Mouse (Mus musculus) MEL (cell line): ENCODE results near the gene Rpl7l1. TPM values are rescaled to one million over a fixed set of nuclear protein-coding genes. Genes with fewer than 3 reads are reported as not detected.

Source experiments
- DNase-seq: peaks from one replicate; pipeline ENCODE4 v3.0.0; 2011; ENCODE audit warnings: low read depth, low spot score
- H3K27ac ChIP-seq: 2 replicates; pipeline ENCODE4 v1.5.1; 2012; ENCODE audit warnings: low read depth, mild to moderate bottlenecking, control low read depth, low read length, moderate library complexity; ENCODE audit not compliant: control insufficient read depth
- H3K27me3 ChIP-seq, 2 experiments: fragments of 150-350 bp in 1 of 2; sonication (generic) in 1 of 2; 2 replicates each; pipeline ENCODE4 v1.6.1; 2012; ENCODE audit warnings: low read length in 2 of 2, mild to moderate bottlenecking in 2 of 2, improper control_type of control experiment in 1 of 2, moderate library complexity in 1 of 2; ENCODE audit not compliant: insufficient read depth in 2 of 2, control insufficient read depth in 1 of 2
- H3K36me3 ChIP-seq, 2 experiments: 2 replicates each; pipeline ENCODE4 v1.6.1; 2012 to 2014; ENCODE audit warnings: low read length in 2 of 2, improper control_type of control experiment in 1 of 2, inconsistent platforms in 1 of 2, mild to moderate bottlenecking in 1 of 2; ENCODE audit not compliant: insufficient read depth in 2 of 2, control insufficient read depth in 1 of 2
- H3K4me1 ChIP-seq, 2 experiments: fragments of 150-350 bp in 1 of 2; sonication (generic) in 1 of 2; 2 replicates each; pipeline ENCODE4 v1.6.1; 2012; ENCODE audit warnings: low read length in 2 of 2, improper control_type of control experiment in 1 of 2, mild to moderate bottlenecking in 1 of 2; ENCODE audit not compliant: insufficient read depth in 2 of 2, control insufficient read depth in 1 of 2
- H3K4me3 ChIP-seq, 2 experiments: fragments of 150-350 bp in 1 of 2; sonication (generic) in 1 of 2; 2 replicates each; pipeline ENCODE4 v1.5.1; 2012; ENCODE audit warnings: low read depth in 2 of 2, low read length in 2 of 2, mild to moderate bottlenecking in 2 of 2, moderate library complexity in 2 of 2, control low read depth in 1 of 2, improper control_type of control experiment in 1 of 2; ENCODE audit not compliant: control insufficient read depth in 1 of 2, insufficient read depth in 1 of 2
- H3K79me2 ChIP-seq: 2 replicates; pipeline ENCODE4 v1.6.1; 2012; ENCODE audit warnings: mild to moderate bottlenecking, low read length, moderate library complexity; ENCODE audit not compliant: control insufficient read depth, poor library complexity, insufficient read depth
- H3K9ac ChIP-seq: 2 replicates; pipeline ENCODE4 v1.6.1; 2012; ENCODE audit warnings: low read depth, mild to moderate bottlenecking, control low read depth, low read length, moderate library complexity; ENCODE audit not compliant: control insufficient read depth, poor library complexity, severe bottlenecking
- H3K9me3 ChIP-seq: fragments of 150-350 bp; sonication (generic); replicated peaks from 2 replicates; pipeline ENCODE4 v1.6.1; 2012; ENCODE audit warnings: mild to moderate bottlenecking, low read length, improper control_type of control experiment, moderate library complexity; ENCODE audit not compliant: insufficient read depth
- BHLHE40 ChIP-seq: IDR thresholded peaks from 2 replicates; pipeline ENCODE4 v1.6.1; 2012; ENCODE audit warnings: low read depth, mild to moderate bottlenecking, inconsistent platforms, low read length, improper control_type of control experiment, borderline replicate concordance
- CHD1 ChIP-seq: IDR thresholded peaks from 2 replicates; pipeline ENCODE4 v1.6.1; 2012; ENCODE audit warnings: low read depth, mild to moderate bottlenecking, inconsistent platforms, low read length, improper control_type of control experiment
- CTCF ChIP-seq, 3 experiments: IDR thresholded peaks in 2 of 3; conservative IDR thresholded peaks in 1 of 3; 2 replicates each; pipeline ENCODE4 v1.5.1; 2011 to 2012; ENCODE audit warnings: low read length in 3 of 3, low read depth in 2 of 3, mild to moderate bottlenecking in 2 of 3, improper control_type of control experiment in 1 of 3, inconsistent platforms in 1 of 3, mixed read lengths in 1 of 3, moderate library complexity in 1 of 3; ENCODE audit not compliant: control insufficient read depth in 1 of 3, insufficient read depth in 1 of 3, poor library complexity in 1 of 3, severe bottlenecking in 1 of 3
- E2F4 ChIP-seq: IDR thresholded peaks from 2 replicates; pipeline ENCODE4 v1.6.1; 2011; ENCODE audit warnings: low read depth, low read length, improper control_type of control experiment, borderline replicate concordance
- ETS1 ChIP-seq: IDR thresholded peaks from 2 replicates; pipeline ENCODE4 v1.6.1; 2012; ENCODE audit warnings: low read depth, mild to moderate bottlenecking, inconsistent platforms, low read length, improper control_type of control experiment, moderate library complexity
- GABPA ChIP-seq: IDR thresholded peaks from 2 replicates; pipeline ENCODE4 v1.6.1; 2012; ENCODE audit warnings: low read depth, mild to moderate bottlenecking, inconsistent platforms, low read length, improper control_type of control experiment, moderate library complexity
- GATA1 ChIP-seq: IDR thresholded peaks from 2 replicates; pipeline ENCODE4 v1.6.1; 2011; ENCODE audit warnings: low read depth, low read length, improper control_type of control experiment
- HCFC1 ChIP-seq: IDR thresholded peaks from 2 replicates; pipeline ENCODE4 v1.6.1; 2012; ENCODE audit warnings: low read depth, mild to moderate bottlenecking, inconsistent platforms, low read length, improper control_type of control experiment, moderate library complexity
- JUND ChIP-seq: IDR thresholded peaks from 2 replicates; pipeline ENCODE4 v1.6.1; 2011; ENCODE audit warnings: low read depth, mild to moderate bottlenecking, improper control_type of control experiment, low read length
- MAX ChIP-seq: IDR thresholded peaks from 2 replicates; pipeline ENCODE4 v1.6.1; 2011; ENCODE audit warnings: low read length, improper control_type of control experiment
- MXI1 ChIP-seq: IDR thresholded peaks from 2 replicates; pipeline ENCODE4 v1.6.1; 2011; ENCODE audit warnings: mild to moderate bottlenecking, low read depth, low read length, improper control_type of control experiment
- MYC ChIP-seq: IDR thresholded peaks from 2 replicates; pipeline ENCODE4 v1.6.1; 2011; ENCODE audit warnings: low read depth, mild to moderate bottlenecking, low read length, improper control_type of control experiment, moderate library complexity
- POLR2A ChIP-seq, 2 experiments: IDR thresholded peaks; 2 replicates each; pipeline ENCODE4 v1.6.1; 2011 to 2012; ENCODE audit warnings: low read length in 2 of 2, mild to moderate bottlenecking in 2 of 2, control low read depth in 1 of 2, improper control_type of control experiment in 1 of 2, low read depth in 1 of 2, moderate library complexity in 1 of 2; ENCODE audit not compliant: control insufficient read depth in 1 of 2, insufficient read depth in 1 of 2, poor library complexity in 1 of 2
- RAD21 ChIP-seq: IDR thresholded peaks from 2 replicates; pipeline ENCODE4 v1.6.1; 2011; ENCODE audit warnings: mild to moderate bottlenecking, low read depth, low read length, improper control_type of control experiment
- SMC3 ChIP-seq: IDR thresholded peaks from 2 replicates; pipeline ENCODE4 v1.6.1; 2011; ENCODE audit warnings: low read depth, low read length, improper control_type of control experiment
- TAL1 ChIP-seq: IDR thresholded peaks from 2 replicates; pipeline ENCODE4 v1.6.1; 2012; ENCODE audit warnings: mild to moderate bottlenecking, inconsistent platforms, low read length, moderate library complexity, mixed read lengths
- USF1 ChIP-seq: IDR thresholded peaks from 2 replicates; pipeline ENCODE4 v1.6.1; 2014; ENCODE audit warnings: low read depth, mild to moderate bottlenecking, inconsistent platforms, low read length, improper control_type of control experiment, moderate library complexity
- USF2 ChIP-seq, 2 experiments: IDR thresholded peaks; 2 replicates each; pipeline ENCODE4 v1.6.1; 2011 to 2012; ENCODE audit warnings: improper control_type of control experiment in 2 of 2, low read length in 2 of 2, borderline replicate concordance in 1 of 2, inconsistent platforms in 1 of 2, low read depth in 1 of 2, mild to moderate bottlenecking in 1 of 2; ENCODE audit not compliant: insufficient read depth in 1 of 2
- ZC3H11A ChIP-seq: IDR thresholded peaks from 2 replicates; pipeline ENCODE4 v1.6.1; 2012; ENCODE audit warnings: low read depth, mild to moderate bottlenecking, inconsistent platforms, low read length, improper control_type of control experiment
- ZNF384 ChIP-seq: IDR thresholded peaks from 2 replicates; pipeline ENCODE4 v1.6.1; 2012; ENCODE audit warnings: low read depth, mild to moderate bottlenecking, inconsistent platforms, low read length, improper control_type of control experiment
- polyA plus RNA-seq, 2 experiments: library from polyadenylated mRNA; stranded (reverse) in 1 of 2; unstranded in 1 of 2; fragments of >175 nt in 1 of 2; fragments of >200 nt in 1 of 2; gene quantifications; 2 replicates each; pipeline versions ENCODE4 v1.2.1 to v1.2.4; 2012; ENCODE audit warnings: low replicate concordance in 2 of 2, low read depth in 1 of 2; ENCODE audit not compliant: insufficient read length in 2 of 2, insufficient read depth in 1 of 2, missing spikeins in 1 of 2
- total RNA-seq: library from RNA; depleted of rRNA; stranded (reverse); fragments of 300-350 nt; gene quantifications from 2 replicates; pipeline ENCODE4 v1.2.3, GENCODE M21; 2012

The Rpl7l1 gene
- total and polyA plus RNA-seq, 3 experiments, result 166 to 342 (median 174) TPM

DNA sequence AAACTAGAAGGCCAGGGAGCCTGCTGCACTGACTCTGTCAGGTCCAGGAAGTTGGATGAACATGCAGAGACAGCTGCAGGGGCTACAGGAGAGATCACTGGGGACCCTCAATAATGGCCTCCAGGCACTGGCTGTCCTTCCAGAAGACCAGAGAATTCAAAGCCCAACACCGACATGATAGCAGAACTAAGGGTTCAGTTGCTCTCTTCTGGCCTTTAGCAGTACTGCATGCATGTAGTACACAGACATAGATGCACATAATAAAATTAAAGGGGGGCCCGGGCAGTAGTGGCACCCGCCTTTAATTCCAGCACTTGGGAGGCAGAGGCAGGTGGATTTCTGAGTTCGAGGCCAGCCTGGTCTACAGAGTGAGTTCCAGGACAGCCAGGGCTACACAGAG is 11.4 kb downstream of the Rpl7l1 start:
- H3K27ac ChIP-seq, result no peak overlapping the region

DNA sequence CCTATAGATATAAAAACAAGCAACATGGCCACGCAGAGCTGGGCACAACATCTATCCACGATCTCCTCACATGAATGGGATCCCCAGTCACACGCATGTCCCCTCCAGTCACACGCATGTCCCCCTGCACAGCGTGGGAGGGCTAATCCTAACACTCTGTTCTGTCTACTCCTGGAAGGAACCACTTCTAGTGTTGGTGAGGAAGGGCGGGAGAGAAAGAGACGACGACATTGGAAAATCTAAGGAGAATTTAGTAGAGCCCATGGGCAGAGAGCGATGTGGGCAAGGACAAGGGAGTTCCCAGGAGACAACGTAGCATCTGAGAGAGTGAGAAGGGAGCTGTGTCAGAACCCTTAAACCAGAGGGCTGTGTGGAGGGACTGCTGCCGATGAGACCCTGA is 11.9 kb downstream of the Rpl7l1 start:
- no peaks in the 10 kb centered on the region for H3K27me3 ChIP-seq
- no peaks in the 10 kb centered on the region for H3K9me3 ChIP-seq
- H3K36me3 ChIP-seq, result no peaks in the 10 kb centered on the region; a peak in 1 of 4 replicates
- H3K4me1 ChIP-seq, result peaks cover 0 to 7% of the 10 kb centered on the region in 2 experiments; a peak in 1 of 4 replicates
- H3K27ac ChIP-seq, result no peak overlapping the region
- peaks cover 10% of the 10 kb centered on the region for H3K79me2 ChIP-seq
- no peak for DNase-seq
- TF ChIP-seq MYC (no peak), BHLHE40 (no peak), HCFC1 (no peak), JUND (no peak), USF1 (no peak), USF2 (IDR thresholded peaks at IDR 0.05; ENCODE audit: borderline replicate concordance in 1 of 2, insufficient read depth in 1 of 2, low read depth in 1 of 2, low read length in 2 of 2) (no peak), GABPA (no peak), TAL1 (no peak), GATA1 (no peak), POLR2A (IDR thresholded peaks at IDR 0.05; ENCODE audit: control insufficient read depth in 1 of 2, insufficient read depth in 1 of 2, low read depth in 1 of 2, low read length in 2 of 2, poor library complexity in 1 of 2) (no peak), E2F4 (no peak), ZNF384 (no peak)
- no peak overlapping the region for H3K9ac ChIP-seq
- H3K4me3 ChIP-seq, result no peak overlapping the region

More for the DNA sequence above, 11.4 kb downstream of the Rpl7l1 start:
- Histone ChIP-seq H3K4me3 (no peak overlapping the region), H3K4me1 (peaks cover 0 to 7% of the 10 kb centered on the region in 2 experiments; a peak in 1 of 4 replicates), H3K9me3 (no peaks in the 10 kb centered on the region), H3K9ac (no peak overlapping the region), H3K79me2 (peaks cover 10% of the 10 kb centered on the region), H3K36me3 (no peaks in the 10 kb centered on the region; a peak in 1 of 4 replicates), H3K27me3 (no peaks in the 10 kb centered on the region)
- peak; percentile 48 for DNase-seq
- TF ChIP-seq RAD21, result peak; percentile 46
- peak in 2 of 3 experiments; percentile 31 to 53; a peak in 3 of 6 replicates for TF ChIP-seq CTCF (IDR thresholded peaks at IDR 0.05 in 2 of 3, conservative IDR thresholded peaks at IDR 0.05 in 1 of 3; ENCODE audit: control insufficient read depth in 1 of 3, insufficient read depth in 1 of 3, low read depth in 2 of 3, low read length in 3 of 3, poor library complexity in 1 of 3, severe bottlenecking in 1 of 3)
- no peak for TF ChIP-seq CHD1
- peak; percentile 52 for TF ChIP-seq SMC3
- peak; percentile 34 for TF ChIP-seq ZC3H11A
- no peak for TF ChIP-seq ETS1
- no peak for TF ChIP-seq MXI1
- TF ChIP-seq MAX, result no peak
- TF ChIP-seq, all 39 proteins: peak for 4
